Mouse (Mus musculus) CH12.LX (cell line): ENCODE measurements around the gene Por. TPM values are rescaled to one million over a fixed set of nuclear protein-coding genes. Genes with fewer than 3 reads are reported as not detected.

Source experiments
- DNase-seq: peaks from one replicate; pipeline ENCODE4 v3.0.0-alpha.2; 2013; ENCODE audit errors: extremely low read depth
- H3K27ac ChIP-seq: 2 replicates; pipeline ENCODE4 v1.5.1; 2012; ENCODE audit warnings: low read depth, mild to moderate bottlenecking, control low read depth, moderate library complexity; ENCODE audit not compliant: insufficient read depth
- H3K27me3 ChIP-seq: replicated peaks from 2 replicates; pipeline ENCODE3; 2012; ENCODE audit warnings: inconsistent platforms
- H3K36me3 ChIP-seq, 2 experiments: replicated peaks in 1 of 2; 2 replicates each; pipeline versions ENCODE3 to v1.6.1; 2012; ENCODE audit warnings: inconsistent platforms in 1 of 2, low read length in 1 of 2, mild to moderate bottlenecking in 1 of 2, mixed read lengths in 1 of 2, moderate library complexity in 1 of 2; ENCODE audit not compliant: control insufficient read depth in 1 of 2, insufficient read depth in 1 of 2
- H3K4me1 ChIP-seq, 2 experiments: 2 replicates each; pipeline ENCODE4 v1.6.1; 2012; ENCODE audit warnings: inconsistent platforms in 1 of 2, moderate library complexity in 1 of 2; ENCODE audit not compliant: insufficient read depth in 2 of 2, control insufficient read depth in 1 of 2
- H3K4me2 ChIP-seq: 2 replicates; pipeline ENCODE4 v1.6.1; 2012; ENCODE audit warnings: low read depth, mild to moderate bottlenecking, control low read depth; ENCODE audit not compliant: poor library complexity, insufficient read depth, severe bottlenecking
- H3K4me3 ChIP-seq, 3 experiments: fragments of 150-350 bp in 1 of 3; sonication (generic) in 1 of 3; replicated peaks in 1 of 3; 2 replicates each; pipeline versions ENCODE3 to v1.5.1; 2011 to 2012; ENCODE audit warnings: low read depth in 2 of 3, low read length in 2 of 3, mild to moderate bottlenecking in 2 of 3, moderate library complexity in 2 of 3, control low read depth in 1 of 3, improper control_type of control experiment in 1 of 3, inconsistent platforms in 1 of 3, mixed read lengths in 1 of 3; ENCODE audit not compliant: poor library complexity in 1 of 3
- H3K79me2 ChIP-seq: replicated peaks from 2 replicates; pipeline ENCODE4 v1.6.1; 2012; ENCODE audit warnings: mild to moderate bottlenecking, moderate library complexity; ENCODE audit not compliant: control insufficient read depth, poor library complexity, insufficient read depth, severe bottlenecking; ENCODE audit errors: extremely low read depth
- H3K9ac ChIP-seq: 2 replicates; pipeline ENCODE4 v1.6.1; 2012; ENCODE audit warnings: low read depth, mild to moderate bottlenecking, control low read depth, moderate library complexity; ENCODE audit not compliant: insufficient read depth
- H3K9me3 ChIP-seq: replicated peaks from 2 replicates; pipeline ENCODE3; 2012; ENCODE audit warnings: low read length, inconsistent platforms, mixed read lengths
- CHD1 ChIP-seq: IDR thresholded peaks from 2 replicates; pipeline ENCODE4 v1.6.1; 2012; ENCODE audit warnings: low read depth, low read length, improper control_type of control experiment, inconsistent platforms
- CHD2 ChIP-seq: IDR thresholded peaks from 2 replicates; pipeline ENCODE4 v1.6.1; 2011; ENCODE audit warnings: low read length, improper control_type of control experiment
- ELF1 ChIP-seq: IDR thresholded peaks from 2 replicates; pipeline ENCODE4 v1.6.1; 2014; ENCODE audit warnings: low read depth, mild to moderate bottlenecking, inconsistent platforms, low read length, improper control_type of control experiment
- HCFC1 ChIP-seq: IDR thresholded peaks from 2 replicates; pipeline ENCODE4 v1.6.1; 2012; ENCODE audit warnings: low read depth, mild to moderate bottlenecking, inconsistent platforms, low read length, improper control_type of control experiment
- MXI1 ChIP-seq: IDR thresholded peaks from 2 replicates; pipeline ENCODE4 v1.6.1; 2011; ENCODE audit warnings: mild to moderate bottlenecking, low read depth, low read length, improper control_type of control experiment
- NELFE ChIP-seq: IDR thresholded peaks from 2 replicates; pipeline ENCODE4 v1.6.1; 2011; ENCODE audit warnings: low read depth, low read length, improper control_type of control experiment
- NRF1 ChIP-seq: IDR thresholded peaks from 2 replicates; pipeline ENCODE4 v1.6.1; 2014; ENCODE audit warnings: low read depth, mild to moderate bottlenecking, inconsistent platforms, low read length, improper control_type of control experiment, moderate library complexity
- PAX5 ChIP-seq: IDR thresholded peaks from 2 replicates; pipeline ENCODE4 v1.6.1; 2012; ENCODE audit warnings: low read length, inconsistent platforms, mixed read lengths
- POLR2A ChIP-seq: IDR thresholded peaks from 2 replicates; pipeline ENCODE4 v1.6.1; 2011; ENCODE audit warnings: low read depth, mild to moderate bottlenecking, improper control_type of control experiment, low read length
- POLR2AphosphoS2 ChIP-seq: IDR thresholded peaks from 2 replicates; pipeline ENCODE4 v1.6.1; 2011; ENCODE audit warnings: low read depth, low read length, improper control_type of control experiment
- RAD21 ChIP-seq: IDR thresholded peaks from 2 replicates; pipeline ENCODE4 v1.6.1; 2011; ENCODE audit warnings: low read depth, mild to moderate bottlenecking, low read length, improper control_type of control experiment, moderate library complexity
- SIN3A ChIP-seq: IDR thresholded peaks from 2 replicates; pipeline ENCODE4 v1.6.1; 2012; ENCODE audit warnings: low read length, improper control_type of control experiment, inconsistent platforms
- UBTF ChIP-seq: IDR thresholded peaks from 2 replicates; pipeline ENCODE4 v1.6.1; 2012; ENCODE audit warnings: low read depth, mild to moderate bottlenecking, inconsistent platforms, low read length, improper control_type of control experiment, moderate library complexity
- USF1 ChIP-seq: IDR thresholded peaks from 2 replicates; pipeline ENCODE4 v1.6.1; 2014; ENCODE audit warnings: low read depth, mild to moderate bottlenecking, inconsistent platforms, low read length, improper control_type of control experiment
- ZNF384 ChIP-seq: IDR thresholded peaks from 2 replicates; pipeline ENCODE4 v1.6.1; 2012; ENCODE audit warnings: low read depth, low read length, improper control_type of control experiment, inconsistent platforms
- dilution Hi-C: fragments of 300-500 bp; cut with MboI; formaldehyde crosslinking; loops from 2 replicates; pipeline ENCODE4 v1.14.3; 2020; ENCODE audit warnings: low sequenced_read_pairs; ENCODE audit not compliant: extremely low pct_unique_long_range_greater_than_20kb, extremely low pct_ligation_motif_present
- in situ Hi-C: fragments of 300-500 bp; cut with MboI; formaldehyde crosslinking; loops from 3 replicates; pipeline ENCODE4 v1.14.3; 2019; ENCODE audit warnings: low sequenced_read_pairs, low pct_ligation_motif_present, low pct_unique_long_range_greater_than_20kb, mixed read lengths
- polyA plus RNA-seq: library from polyadenylated mRNA; unstranded; fragments of >175 nt; gene quantifications from 2 replicates; pipeline ENCODE4 v1.2.1, GENCODE M21; 2012; ENCODE audit warnings: low read depth; ENCODE audit not compliant: insufficient read length
- total RNA-seq, 2 experiments: library from RNA; depleted of rRNA; stranded (reverse); fragments of 300-350 nt in 1 of 2; fragments of >200 nt in 1 of 2; gene quantifications; 2 replicates each; pipeline ENCODE4 v1.2.3; 2012 to 2014

Gene Por
- total and polyA plus RNA-seq, 3 experiments = 17.3 to 56.8 (median 41.2) TPM

DNA sequence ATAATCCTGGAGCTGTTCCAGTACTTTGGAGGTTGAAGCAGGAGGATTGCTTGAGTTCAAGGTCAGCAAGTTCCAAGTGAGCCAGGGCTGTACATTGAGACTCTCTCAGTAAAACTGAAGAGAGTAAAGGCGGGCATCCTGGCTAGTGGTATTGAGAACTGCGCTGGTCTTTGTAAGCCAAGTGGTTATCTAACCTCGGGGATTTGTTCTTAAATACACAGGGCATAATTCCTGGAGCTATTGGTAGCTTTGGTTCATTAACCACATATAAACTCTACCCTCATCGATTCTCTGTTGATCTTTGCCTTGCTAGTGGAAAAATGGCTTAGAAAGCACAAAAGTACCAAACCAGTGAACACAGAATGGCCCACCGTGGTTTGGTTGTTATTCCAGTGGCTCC, 20.6 kb downstream of the Por start:
- dilution Hi-C loops = no loop called here
- Histone ChIP-seq H3K4me1 (peaks cover 6 to 46% of the 10 kb centered on the region in 2 experiments; a peak in 3 of 4 replicates), H3K27me3 (no peaks in the 10 kb centered on the region), H3K9ac (peak overlapping the region; percentile 70), H3K36me3 (peaks cover 0 to 27% of the 10 kb centered on the region in 2 experiments), H3K4me2 (peak overlapping the region; percentile 68), H3K4me3 (no peak overlapping the region), H3K9me3 (no peaks in the 10 kb centered on the region), H3K79me2 (peaks cover 9% of the 10 kb centered on the region; the same call in 1 of the 2 replicates), H3K27ac (no peak overlapping the region)
- no peak for TF ChIP-seq POLR2AphosphoS2
- no peak for TF ChIP-seq CHD1
- TF ChIP-seq UBTF = no peak
- TF ChIP-seq POLR2A = no peak
- DNase-seq = no peak
- in situ Hi-C loops = no loop called here

DNA sequence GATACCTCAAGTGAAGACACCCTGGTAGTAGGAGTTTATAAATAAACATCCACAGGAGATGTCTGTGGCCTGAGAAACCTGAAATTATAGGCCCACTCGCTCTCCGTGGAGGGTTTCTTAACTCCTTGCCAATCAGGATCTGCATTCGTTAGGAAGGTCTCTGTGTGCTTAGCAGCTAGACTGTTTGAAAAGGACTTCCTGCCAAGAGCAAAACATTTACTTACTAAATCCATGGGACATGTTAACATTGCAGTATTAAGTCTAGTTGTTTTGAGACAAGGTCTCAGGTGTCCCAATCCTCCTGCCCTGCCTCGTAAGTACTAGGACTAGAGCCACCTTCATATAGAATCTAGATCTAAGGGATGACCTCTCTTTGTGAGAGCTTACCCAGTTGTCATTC, 21.4 kb downstream of the Por start:
- Histone ChIP-seq H3K27ac (no peak overlapping the region), H3K9me3 (no peaks in the 10 kb centered on the region), H3K4me1 (peaks cover 6 to 46% of the 10 kb centered on the region in 2 experiments; a peak in 3 of 4 replicates), H3K9ac (no peak overlapping the region), H3K36me3 (peaks cover 0 to 29% of the 10 kb centered on the region in 2 experiments), H3K79me2 (peaks cover 9% of the 10 kb centered on the region; the same call in 1 of the 2 replicates), H3K4me2 (no peak overlapping the region)
- in situ Hi-C loops (no loop called here), dilution Hi-C loops (no loop called here)
- DNase-seq = no peak
- TF ChIP-seq CHD2 (no peak), HCFC1 (no peak), POLR2A (no peak), MXI1 (no peak), NELFE (no peak), USF1 (no peak), UBTF (no peak), RAD21 (no peak), NRF1 (no peak), ELF1 (no peak), SIN3A (no peak), PAX5 (no peak), ZNF384 (no peak)
- TF ChIP-seq, all 38 proteins: peak for 0
- H3K4me3 ChIP-seq = no peak overlapping the region
- no peaks in the 10 kb centered on the region for H3K27me3 ChIP-seq
